Mouse (Mus musculus) heart, adult 2 months (tissue): ENCODE results near the gene Fosl2. TPM values are rescaled to one million over a fixed set of nuclear protein-coding genes. Genes with fewer than 3 reads are reported as not detected.

ENCODE experiments used
- DNase-seq, 2 experiments: peaks; one replicate each; pipeline ENCODE4 v3.0.0; 2021
- H3K27ac ChIP-seq: fragments of 200-600 bp; 2 replicates; pipeline ENCODE4 v1.8.1; 2022
- H3K27me3 ChIP-seq: fragments of 200-500 bp; 2 replicates; pipeline ENCODE4 v1.6.1; 2012; ENCODE audit warnings: mild to moderate bottlenecking, low read length, inconsistent platforms, mixed read lengths; ENCODE audit not compliant: control insufficient read depth, insufficient read depth
- H3K36me3 ChIP-seq: fragments of 200-500 bp; 2 replicates; pipeline ENCODE4 v1.6.1; 2012; ENCODE audit warnings: low read length, inconsistent platforms; ENCODE audit not compliant: control insufficient read depth, insufficient read depth
- H3K4me1 ChIP-seq: fragments of 200-500 bp; 2 replicates; pipeline ENCODE4 v1.6.1; 2011; ENCODE audit warnings: low read length; ENCODE audit not compliant: control insufficient read depth, insufficient read depth
- H3K4me3 ChIP-seq: fragments of 200-600 bp; 2 replicates; pipeline ENCODE4 v1.8.1; 2022
- H3K79me2 ChIP-seq: fragments of 200-500 bp; replicated peaks from 2 replicates; pipeline ENCODE4 v1.6.1; 2012; ENCODE audit warnings: mild to moderate bottlenecking, inconsistent platforms, low read length, moderate library complexity, mixed read lengths; ENCODE audit not compliant: control insufficient read depth, insufficient read depth
- H3K9ac ChIP-seq: fragments of 200-500 bp; 2 replicates; pipeline ENCODE4 v1.6.1; 2012; ENCODE audit warnings: low read depth, mild to moderate bottlenecking, control low read depth, inconsistent platforms, low read length, mixed read lengths
- CTCF ChIP-seq: fragments of 200-600 bp; IDR thresholded peaks from 2 replicates; pipeline ENCODE4 v1.8.1; 2022; ENCODE audit warnings: antibody characterized with exemption, mild to moderate bottlenecking, moderate library complexity
- EP300 ChIP-seq: fragments of 200-500 bp; IDR thresholded peaks from 2 replicates; pipeline ENCODE4 v1.6.1; 2011; ENCODE audit warnings: low read depth, low read length, control low read depth; ENCODE audit not compliant: insufficient read depth
- POLR2A ChIP-seq: fragments of 200-500 bp; IDR thresholded peaks from 2 replicates; pipeline ENCODE4 v1.6.1; 2011; ENCODE audit warnings: mild to moderate bottlenecking, low read depth, low read length, control low read depth; ENCODE audit not compliant: insufficient read depth
- WGBS: fragments of 180-500 bp; shearing (Covaris S2); methylation state at CpG from one replicate; pipeline ENCODE4 v1.1.7; 2018; 5-methylcytosine and 5-hydroxymethylcytosine counted together
- intact Hi-C: fragments of 180-260 bp; cut with DNase I; formaldehyde crosslinking; loops from one replicate; pipeline ENCODE4 v1.15.1; 2025
- polyA plus RNA-seq: library from polyadenylated mRNA; depleted of rRNA; stranded (reverse); fragments of >200 nt; gene quantifications from 2 replicates; pipeline ENCODE4 v1.2.3, GENCODE M21; 2012
- total RNA-seq, 2 experiments: library from RNA; stranded (reverse); gene quantifications; 2 replicates each; pipeline ENCODE4 v1.2.3; 2021

Fosl2 gene
- total and polyA plus RNA-seq, 3 experiments: 10.2 to 26.6 (median 21.2) TPM

DNA sequence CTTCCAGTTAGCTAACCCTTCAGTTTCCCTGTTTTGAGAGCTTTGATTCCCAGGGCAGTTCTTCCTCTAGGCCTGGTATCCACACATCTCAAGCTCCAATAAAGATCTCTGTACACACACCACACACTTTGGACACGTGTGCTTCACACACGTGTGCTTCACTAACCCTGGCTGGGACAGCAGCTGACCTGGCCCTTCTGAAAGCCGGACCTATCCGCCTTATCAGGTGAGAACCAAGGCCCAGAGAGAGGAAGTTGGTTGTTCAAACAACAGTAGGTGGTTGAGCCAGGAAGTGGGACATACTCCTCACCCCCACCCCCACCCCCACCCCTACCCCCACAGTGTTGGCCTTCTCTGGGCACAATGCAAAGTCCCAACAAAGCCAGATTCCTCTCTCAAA is 24.9 kb upstream of the Fosl2 start:
- DNase-seq: no peak
- H3K4me3 ChIP-seq: no peak overlapping the region
- intact Hi-C loops: no loop called here
- peaks cover 2% of the 10 kb centered on the region; the same call in 1 of the 2 replicates for H3K4me1 ChIP-seq
- H3K79me2 ChIP-seq: no peaks in the 10 kb centered on the region
- no peaks in the 10 kb centered on the region for H3K36me3 ChIP-seq
- H3K27me3 ChIP-seq: no peaks in the 10 kb centered on the region
- no peak overlapping the region for H3K9ac ChIP-seq
- TF ChIP-seq POLR2A: no peak
- no peak for TF ChIP-seq EP300
- TF ChIP-seq CTCF: no peak
- 69% methylated on average over 4 of the region's 4 CpGs for WGBS
- no peak overlapping the region for H3K27ac ChIP-seq

GRCm38 (mm10) chr5:32112206-32112916 is 23.2 kb upstream of the Fosl2 start:
- 83% methylated on average over 7 of the region's 7 CpGs for WGBS
- DNase-seq: peak in 1 of 2 experiments; percentile 42
- Histone ChIP-seq H3K27ac (no peak overlapping the region), H3K4me3 (no peak overlapping the region), H3K9ac (no peak overlapping the region), H3K4me1 (no peaks in the 10 kb centered on the region), H3K27me3 (no peaks in the 10 kb centered on the region), H3K36me3 (no peaks in the 10 kb centered on the region), H3K79me2 (no peaks in the 10 kb centered on the region)
- intact Hi-C loops: no loop called here
- TF ChIP-seq POLR2A (no peak), EP300 (no peak), CTCF (no peak)

- Histone ChIP-seq H3K4me3 (no peak overlapping the region), H3K4me1 (no peaks in the 10 kb centered on the region), H3K27me3 (no peaks in the 10 kb centered on the region), H3K9ac (no peak overlapping the region), H3K27ac (no peak overlapping the region), H3K36me3 (no peaks in the 10 kb centered on the region), H3K79me2 (no peaks in the 10 kb centered on the region)
- 61% methylated on average over 11 of the region's 11 CpGs for WGBS
- TF ChIP-seq EP300: no peak
- TF ChIP-seq CTCF: no peak
- no peak for TF ChIP-seq POLR2A
- no peak for DNase-seq
- intact Hi-C loops: no loop called here
Measured at GRCm38 (mm10) chr5:32120901-32121376, 14.7 kb upstream of the Fosl2 start.

DNA sequence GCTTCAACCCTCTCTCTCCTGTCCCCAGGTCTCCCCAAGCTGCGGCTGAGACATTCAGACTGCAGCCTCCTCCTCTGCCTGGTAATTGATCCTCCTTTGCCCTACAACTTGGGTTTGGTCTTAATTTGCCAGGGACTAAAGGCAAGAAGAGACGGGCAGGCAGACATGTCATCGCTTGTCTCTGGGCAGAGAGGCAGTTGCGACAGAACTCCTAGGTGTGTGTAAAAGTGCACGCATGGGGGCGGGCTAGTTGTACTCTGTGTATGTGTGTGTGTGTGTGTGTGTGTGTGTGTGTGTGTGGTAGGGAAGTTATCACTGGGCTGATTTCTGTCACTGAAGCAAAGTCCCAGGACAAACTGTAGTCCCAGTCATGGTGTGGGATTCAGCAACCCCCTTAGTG is 13.7 kb upstream of the Fosl2 start:
- H3K9ac ChIP-seq: no peak overlapping the region
- TF ChIP-seq POLR2A (no peak), CTCF (no peak), EP300 (no peak)
- no peaks in the 10 kb centered on the region for H3K79me2 ChIP-seq
- H3K36me3 ChIP-seq: no peaks in the 10 kb centered on the region
- H3K27me3 ChIP-seq: no peaks in the 10 kb centered on the region
- no peak for DNase-seq
- 92% methylated on average over 6 of the region's 6 CpGs for WGBS
- intact Hi-C loops: no loop called here
- no peaks in the 10 kb centered on the region for H3K4me1 ChIP-seq
- no peak overlapping the region for H3K4me3 ChIP-seq
- no peak overlapping the region for H3K27ac ChIP-seq

DNA sequence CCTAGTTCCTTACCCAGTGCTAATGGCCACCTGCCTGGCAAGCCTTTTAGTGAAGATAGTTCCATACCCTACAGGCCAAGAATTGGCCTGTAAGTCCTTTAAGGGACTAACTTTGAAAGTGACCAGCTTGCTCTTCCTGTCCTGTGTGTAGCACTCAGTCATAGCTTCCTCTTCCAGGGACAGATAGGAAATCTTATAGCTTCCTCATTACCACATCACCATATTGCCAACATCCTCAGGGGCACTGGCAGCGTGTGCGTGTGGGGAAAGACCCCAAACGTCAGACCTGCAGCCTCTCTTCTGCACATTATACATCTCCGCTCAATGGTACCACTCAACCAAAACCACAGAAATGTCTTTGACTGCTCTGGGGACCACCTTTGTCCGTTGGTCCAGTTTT is 13.2 kb upstream of the Fosl2 start:
- WGBS: 64% methylated on average over 5 of the region's 5 CpGs
- Histone ChIP-seq H3K9ac (no peak overlapping the region), H3K36me3 (no peaks in the 10 kb centered on the region), H3K27me3 (no peaks in the 10 kb centered on the region), H3K27ac (no peak overlapping the region), H3K79me2 (no peaks in the 10 kb centered on the region), H3K4me3 (no peak overlapping the region), H3K4me1 (no peaks in the 10 kb centered on the region)
- TF ChIP-seq EP300 (no peak), POLR2A (no peak), CTCF (no peak)
- no peak for DNase-seq
- intact Hi-C loops: no loop called here

DNA sequence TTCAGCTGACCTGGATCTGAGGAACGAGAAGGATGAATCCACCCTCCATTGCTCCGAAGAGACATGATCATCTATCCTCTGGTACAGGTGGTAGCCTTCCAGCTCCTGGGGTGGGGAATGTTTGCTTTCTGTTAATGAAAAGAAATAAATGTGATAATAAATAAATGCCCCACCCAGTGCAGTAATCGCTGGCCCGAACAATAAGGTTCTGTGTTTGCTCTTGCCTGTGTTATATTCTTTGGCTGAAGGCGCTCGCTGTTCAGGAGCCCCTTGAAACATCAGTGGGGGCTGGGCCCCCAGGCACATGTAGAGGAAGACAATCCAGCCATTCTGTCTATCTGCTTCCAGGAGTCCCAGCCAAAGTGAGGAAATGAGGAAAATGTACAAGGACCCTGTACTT is 10.6 kb upstream of the Fosl2 start:
- Histone ChIP-seq H3K4me3 (no peak overlapping the region), H3K36me3 (no peaks in the 10 kb centered on the region), H3K27ac (no peak overlapping the region), H3K27me3 (no peaks in the 10 kb centered on the region), H3K79me2 (no peaks in the 10 kb centered on the region), H3K9ac (no peak overlapping the region), H3K4me1 (no peaks in the 10 kb centered on the region)
- 80% methylated on average over 6 of the region's 6 CpGs for WGBS
- intact Hi-C loops: no loop called here
- no peak for DNase-seq
- TF ChIP-seq EP300 (no peak), POLR2A (no peak), CTCF (no peak)
